ENCODE assay signal across 11 mouse cellular contexts in genomic region chr8:109920406-109921390, GRCm38 (mm10). TPM values are rescaled to one million over a fixed set of nuclear protein-coding genes. Genes with fewer than 3 reads are reported as not detected.
DNase-seq lines count a peak whose midpoint lies in the region; ATAC-seq and TF ChIP-seq lines count a peak whose summit lies in the region.
"Had no signal": no experiment of that assay in that cellular context is flagged by ENCODE, and none has a peak within 500 bp of the region (broad histone marks: within the 10 kb centered on the region; RNA-seq: fewer than 3 reads in every experiment).

No protein-coding gene starts in this region.

- H3K4me3 ChIP-seq in heart, embryonic 15.5 days, result no peak overlapping the region
- H3K4me3 ChIP-seq in stomach, postnatal 0 days (ENCODE audit: low read depth, low read length), result no peak overlapping the region
- H3K4me3 ChIP-seq: limb, embryonic 13.5 days had no signal

- 59% methylated on average over 8 of the region's 8 CpGs for WGBS in heart, embryonic 15.5 days
- WGBS in stomach, postnatal 0 days, result 59% methylated on average over 8 of the region's 8 CpGs

- intact Hi-C loops in heart, postnatal 25 days (cut with DNase I), result no loop called here

- H3K4me1 ChIP-seq in heart, embryonic 15.5 days (replicated peaks), result peaks cover 12% of the 10 kb centered on the region
- no peaks in the 10 kb centered on the region for H3K4me1 ChIP-seq in stomach, postnatal 0 days (replicated peaks; ENCODE audit: control insufficient read depth, insufficient read depth)
- H3K4me1 ChIP-seq: limb, embryonic 13.5 days had no signal

- no peak overlapping the region for H3K4me2 ChIP-seq in heart, embryonic 15.5 days
- no peak overlapping the region for H3K4me2 ChIP-seq in stomach, postnatal 0 days (replicated peaks; ENCODE audit: low read depth)
- H3K4me2 ChIP-seq: limb, embryonic 13.5 days; midbrain, embryonic 11.5 days had no signal

- no peak for DNase-seq in heart, postnatal 25 days (ENCODE audit: low spot score)
- peak; percentile 55 for DNase-seq in right cerebral cortex, adult 18-20 months
- no peak for DNase-seq in right cerebral cortex, postnatal 25 days
- DNase-seq in cerebellum, adult 8-10 months, result peak; percentile 25
- no peak for DNase-seq in stomach, postnatal 0 days (ENCODE audit: low spot score)
- no peak for DNase-seq in urinary bladder, postnatal 4 days (ENCODE audit: low spot score in 2 of 2)
- DNase-seq: retina, postnatal 1 day; thymus, postnatal 25 days had no signal

- ATAC-seq in heart, embryonic 15.5 days (replicated peaks; ENCODE audit: insufficient number of reproducible peaks, insufficient read depth, low FRiP score, low read depth), result no peak
- 0 out of 2 replicates have a peak, but pooled peaks have one; percentile 40 for ATAC-seq in stomach, postnatal 0 days (ENCODE audit: low FRiP score, low TSS enrichment)

- TF ChIP-seq CTCF in stomach, postnatal 0 days (IDR thresholded peaks at IDR 0.05; ENCODE audit: low read depth), result no peak

- no peak for TF ChIP-seq EP300 in stomach, postnatal 0 days (optimal IDR thresholded peaks at IDR 0.05)

- H3K9me3 ChIP-seq in heart, embryonic 15.5 days (replicated peaks), result no peaks in the 10 kb centered on the region
- no peaks in the 10 kb centered on the region for H3K9me3 ChIP-seq in stomach, postnatal 0 days (ENCODE audit: control insufficient read depth, low read length)
- H3K9me3 ChIP-seq: limb, embryonic 13.5 days had no signal

- no peaks in the 10 kb centered on the region for H3K27me3 ChIP-seq in heart, embryonic 15.5 days
- no peaks in the 10 kb centered on the region for H3K27me3 ChIP-seq in stomach, postnatal 0 days (ENCODE audit: control insufficient read depth, insufficient read depth, low read length)
- H3K27me3 ChIP-seq: limb, embryonic 13.5 days had no signal

- peak overlapping the region; percentile 11; the same call in 1 of the 2 replicates for H3K27ac ChIP-seq in heart, embryonic 15.5 days
- H3K27ac ChIP-seq in stomach, postnatal 0 days (replicated peaks), result no peak overlapping the region
- H3K27ac ChIP-seq: limb, embryonic 13.5 days had no signal

- H3K9ac ChIP-seq in heart, embryonic 15.5 days, result no peak overlapping the region
- no peak overlapping the region for H3K9ac ChIP-seq in stomach, postnatal 0 days (ENCODE audit: low read length)
- H3K9ac ChIP-seq: limb, embryonic 13.5 days had no signal

- H3K36me3 ChIP-seq in heart, embryonic 15.5 days, result peaks cover 21% of the 10 kb centered on the region
- peaks cover 6% of the 10 kb centered on the region; the same call in 1 of the 2 replicates for H3K36me3 ChIP-seq in stomach, postnatal 0 days (ENCODE audit: control insufficient read depth, insufficient read depth, low read length)

RNA-seq across cellular contexts. Expression of gene Marveld3, which starts 41.3 kb away (rescaled TPM):
- polyA plus RNA-seq in heart, embryonic 15.5 days (2015; fragmentation: Nextera tagmentation; extraction: Ambion mirVana), result 0.47 and 1.4 TPM in 2 replicates
- total RNA-seq in heart, postnatal 25 days (2021), result under 1 TPM in 1 of 2 experiments, not detected in 1; 0.20 TPM
- 3.2 and 4.1 TPM in 2 replicates for polyA plus RNA-seq in stomach, postnatal 0 days (2015; fragmentation: Nextera tagmentation; extraction: Ambion mirVana)

RNA-seq across cellular contexts. Expression of gene Phlpp2, which starts 52.4 kb away (rescaled TPM):
- 1.5 and 1.9 TPM in 2 replicates for polyA plus RNA-seq in heart, embryonic 15.5 days (2015; fragmentation: Nextera tagmentation; extraction: Ambion mirVana)
- total RNA-seq in heart, postnatal 25 days (2021), result 1 to 10 TPM; 4.0 to 4.7 TPM
- polyA plus RNA-seq in stomach, postnatal 0 days (2015; fragmentation: Nextera tagmentation; extraction: Ambion mirVana), result 0.53 and 0.81 TPM in 2 replicates

Comparison
In these comparisons a context has a peak if more than half of its experiments do, and no peak if none do; other contexts are left out.
1. DNase-seq: peak in right cerebral cortex, adult 18-20 months (single experiment) and cerebellum, adult 8-10 months (single experiment); none in heart, postnatal 25 days (single experiment), right cerebral cortex, postnatal 25 days (single experiment), stomach, postnatal 0 days (single experiment) and urinary bladder, postnatal 4 days (0 of 2).